Mouse (Mus musculus) C2C12 (cell line): ENCODE data around the gene Cdc42ep5. TPM values are rescaled to one million over a fixed set of nuclear protein-coding genes. Genes with fewer than 3 reads are reported as not detected.

Experiments
- H3K27me3 ChIP-seq: one replicate; pipeline ENCODE4 v1.6.1; 2011; ENCODE audit not compliant: control insufficient read depth, insufficient read depth, insufficient read length
- H3K36me3 ChIP-seq: one replicate; pipeline ENCODE4 v1.6.1; 2011; ENCODE audit not compliant: control insufficient read depth, insufficient read depth
- H3K4me3 ChIP-seq: one replicate; pipeline ENCODE4 v1.5.1; 2011; ENCODE audit warnings: mild to moderate bottlenecking, control low read depth; ENCODE audit not compliant: poor library complexity, insufficient read depth, severe bottlenecking
- H3K79me2 ChIP-seq: one replicate; pipeline ENCODE4 v1.6.1; 2011; ENCODE audit not compliant: control insufficient read depth, insufficient read depth
- H3K79me3 ChIP-seq: one replicate; pipeline ENCODE4 v1.6.1; 2011; ENCODE audit warnings: low read depth, control low read depth
- H3ac ChIP-seq: one replicate; pipeline ENCODE3; 2011; ENCODE audit warnings: low read depth; ENCODE audit not compliant: control insufficient read depth, insufficient read length
- CEBPB ChIP-seq: IDR thresholded peaks from one replicate; pipeline ENCODE4 v1.6.1; 2011; ENCODE audit warnings: low read depth, mild to moderate bottlenecking, control low read depth, moderate library complexity
- CTCF ChIP-seq: IDR thresholded peaks from one replicate; pipeline ENCODE4 v1.5.1; 2011; ENCODE audit not compliant: control insufficient read depth, insufficient read depth, insufficient read length
- FOSL1 ChIP-seq: IDR thresholded peaks from one replicate; pipeline ENCODE4 v1.8.0; 2011; ENCODE audit warnings: mild to moderate bottlenecking, low read length; ENCODE audit not compliant: poor library complexity, insufficient read depth, severe bottlenecking
- MAX ChIP-seq: IDR thresholded peaks from one replicate; pipeline ENCODE4 v1.6.1; 2011; ENCODE audit warnings: mild to moderate bottlenecking, control low read depth
- MYOD1 ChIP-seq: IDR thresholded peaks from one replicate; pipeline ENCODE4 v1.6.1; 2011; ENCODE audit warnings: low read depth; ENCODE audit not compliant: control insufficient read depth, insufficient read length
- MYOG ChIP-seq: IDR thresholded peaks from one replicate; pipeline ENCODE4 v1.6.1; 2011; ENCODE audit not compliant: control insufficient read depth, insufficient read length; ENCODE audit errors: extremely low read depth
- USF1 ChIP-seq: IDR thresholded peaks from one replicate; pipeline ENCODE4 v1.6.1; 2011; ENCODE audit warnings: low read depth, mild to moderate bottlenecking, control low read depth, moderate library complexity
- polyA plus RNA-seq: library from polyadenylated mRNA; unstranded; fragments of >200 nt; fragmentation: generic; extraction: Trizol; gene quantifications from one replicate; pipeline ENCODE4 v1.2.1, GENCODE M21; 2012; ENCODE audit warnings: missing spikeins

Cdc42ep5 gene
- polyA plus RNA-seq, 1 experiment: 26.1 TPM

- no peak overlapping the region for H3K4me3 ChIP-seq
- no peak overlapping the region for H3ac ChIP-seq
- H3K79me3 ChIP-seq: no peaks in the 10 kb centered on the region
- H3K36me3 ChIP-seq: no peaks in the 10 kb centered on the region
- H3K79me2 ChIP-seq: no peaks in the 10 kb centered on the region
- no peak for TF ChIP-seq FOSL1
- no peaks in the 10 kb centered on the region for H3K27me3 ChIP-seq
These were observed 36.8 kb downstream of the Cdc42ep5 start for GRCm38 (mm10) chr7:4127894-4128293.

GRCm38 (mm10) chr7:4126992-4127785, 37.5 kb downstream of the Cdc42ep5 start:
- H3K36me3 ChIP-seq: no peaks in the 10 kb centered on the region
- TF ChIP-seq USF1 (no peak), CEBPB (no peak), MYOD1 (no peak), FOSL1 (no peak), MAX (no peak), MYOG (no peak), CTCF (no peak)

DNA sequence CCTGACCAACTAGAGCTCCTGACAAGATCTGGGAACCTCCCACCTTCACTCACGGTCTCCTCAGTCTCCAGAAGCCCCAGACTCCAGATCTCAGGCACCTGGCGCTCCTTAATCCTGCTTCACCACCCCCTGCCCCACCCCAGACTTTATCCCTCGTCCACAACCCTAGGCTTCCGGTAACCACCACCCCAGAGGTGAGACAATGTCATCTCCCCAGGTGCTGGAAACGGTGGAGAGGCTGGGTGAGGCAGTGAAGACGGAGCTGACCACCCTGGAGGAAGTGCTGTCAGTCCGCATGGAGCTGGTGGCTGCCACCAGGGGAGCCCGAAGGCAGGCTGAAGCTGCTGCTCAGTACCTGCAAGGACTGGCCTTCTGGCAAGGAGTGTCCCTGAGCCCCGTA, 39.4 kb downstream of the Cdc42ep5 start:
- no peaks in the 10 kb centered on the region for H3K36me3 ChIP-seq
- H3ac ChIP-seq: no peak overlapping the region
- H3K27me3 ChIP-seq: peaks cover 9% of the 10 kb centered on the region
- TF ChIP-seq USF1: no peak
- TF ChIP-seq FOSL1: no peak
- TF ChIP-seq MYOD1: no peak
- TF ChIP-seq CEBPB: no peak
- no peak for TF ChIP-seq CTCF
- TF ChIP-seq MAX: no peak
- TF ChIP-seq MYOG: no peak
- no peaks in the 10 kb centered on the region for H3K79me2 ChIP-seq
- no peak overlapping the region for H3K4me3 ChIP-seq
- no peaks in the 10 kb centered on the region for H3K79me3 ChIP-seq

More at GRCm38 (mm10) chr7:4126992-4127785, 37.5 kb downstream of the Cdc42ep5 start:
- Histone ChIP-seq H3ac (no peak overlapping the region), H3K27me3 (peaks cover 4% of the 10 kb centered on the region), H3K79me2 (no peaks in the 10 kb centered on the region), H3K79me3 (no peaks in the 10 kb centered on the region), H3K4me3 (no peak overlapping the region)

GRCm38 (mm10) chr7:4124856-4125255, 39.8 kb downstream of the Cdc42ep5 start:
- H3K36me3 ChIP-seq: no peaks in the 10 kb centered on the region
- peaks cover 12% of the 10 kb centered on the region for H3K27me3 ChIP-seq
- H3ac ChIP-seq: no peak overlapping the region
- no peaks in the 10 kb centered on the region for H3K79me3 ChIP-seq
- TF ChIP-seq MYOD1 (no peak), MYOG (no peak), MAX (no peak), FOSL1 (no peak), CTCF (no peak), USF1 (no peak), CEBPB (no peak)
- no peaks in the 10 kb centered on the region for H3K79me2 ChIP-seq
- H3K4me3 ChIP-seq: no peak overlapping the region

DNA sequence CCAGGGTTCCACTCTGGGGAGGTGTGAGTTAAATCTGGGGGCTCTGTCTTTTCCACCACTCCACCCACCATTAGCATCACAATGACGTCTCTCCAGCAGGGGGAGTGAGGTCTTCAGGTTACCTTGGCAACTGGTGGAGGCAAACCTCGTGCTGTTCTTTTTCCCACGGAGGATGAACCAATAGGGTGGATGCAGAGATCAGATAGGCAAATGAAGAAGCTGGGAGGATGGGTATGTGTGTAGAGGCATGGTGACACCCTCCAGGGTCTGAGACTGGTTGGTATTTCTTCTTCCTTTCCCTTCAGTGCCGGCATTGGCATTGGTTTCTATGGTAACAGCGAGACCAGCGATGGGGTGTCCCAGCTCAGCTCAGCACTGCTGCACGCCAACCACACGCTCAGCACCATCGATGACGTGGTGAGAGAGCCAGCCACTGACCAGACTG, 40.3 kb downstream of the Cdc42ep5 start:
- Histone ChIP-seq H3K79me3 (no peaks in the 10 kb centered on the region), H3K79me2 (no peaks in the 10 kb centered on the region), H3K36me3 (no peaks in the 10 kb centered on the region), H3K4me3 (no peak overlapping the region), H3K27me3 (peaks cover 18% of the 10 kb centered on the region), H3ac (no peak overlapping the region)
- no peak for TF ChIP-seq MYOD1
- no peak for TF ChIP-seq CEBPB
- TF ChIP-seq MYOG: no peak
- no peak for TF ChIP-seq CTCF
- no peak for TF ChIP-seq FOSL1
- TF ChIP-seq MAX: no peak
- no peak for TF ChIP-seq USF1

- H3K79me3 ChIP-seq: no peaks in the 10 kb centered on the region
- no peaks in the 10 kb centered on the region for H3K36me3 ChIP-seq
- TF ChIP-seq MYOD1 (no peak), MYOG (no peak)
- no peak overlapping the region for H3ac ChIP-seq
- H3K79me2 ChIP-seq: no peaks in the 10 kb centered on the region
- H3K4me3 ChIP-seq: no peak overlapping the region
- H3K27me3 ChIP-seq: peaks cover 19% of the 10 kb centered on the region
These were observed 40.9 kb downstream of the Cdc42ep5 start for GRCm38 (mm10) chr7:4123732-4124131.
